Mouse (Mus musculus) liver, postnatal 0 days (tissue): ENCODE data around the gene Acot4.
A peak's percentile ranks its signal among the peaks of the same experiment; 100 is the strongest.

Source experiments
- CTCF ChIP-seq: sonication (generic); IDR thresholded peaks from 2 replicates; pipeline ENCODE4 v1.5.1; 2016; ENCODE audit warnings: antibody characterized with exemption, low read depth
- EP300 ChIP-seq: IDR thresholded peaks from 2 replicates; pipeline ENCODE4 v1.6.1; 2016; ENCODE audit warnings: antibody characterized with exemption, low read depth, mild to moderate bottlenecking

DNA sequence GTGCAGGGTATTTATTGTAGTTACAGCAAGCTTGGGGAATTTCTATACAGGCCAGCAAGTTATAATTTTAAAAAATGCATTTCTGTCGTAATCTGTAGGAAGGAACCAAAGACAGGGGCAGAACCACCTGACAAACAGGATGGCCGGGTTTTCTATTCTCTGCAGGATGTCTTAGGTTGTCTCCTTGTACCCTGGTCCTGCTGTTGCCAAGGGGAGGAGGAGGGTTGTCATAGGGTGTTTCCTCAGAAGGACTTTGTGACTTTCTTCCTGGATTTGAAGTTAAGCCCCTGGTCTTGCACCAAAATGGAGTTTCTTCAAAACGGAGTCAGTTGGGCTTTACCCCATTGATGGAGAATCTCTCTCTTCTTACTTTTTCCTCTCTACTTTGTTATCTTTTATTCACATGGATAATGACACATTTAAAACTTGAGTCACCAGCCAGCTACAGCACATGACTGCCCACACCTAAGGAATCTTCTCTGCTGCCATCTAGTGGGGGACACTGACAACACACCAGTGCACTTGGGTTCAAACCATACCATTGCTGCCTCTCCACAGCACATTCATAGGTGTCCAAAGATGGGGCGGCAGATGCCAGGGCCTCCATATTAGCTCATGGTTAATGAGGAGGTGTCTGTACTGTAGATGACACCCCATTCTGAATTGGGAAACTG, 7.4 kb upstream of the Acot4 start:
- TF ChIP-seq EP300 = no peak
- TF ChIP-seq CTCF = peak; percentile 93
